Mouse (Mus musculus): ENCODE measurements around the gene Dlgap1. TPM values are rescaled to one million over a fixed set of nuclear protein-coding genes. Genes with fewer than 3 reads are reported as not detected.

Dlgap1 gene
- polyA plus RNA-seq, 1 experiment from 2014 or later, result 0.08 TPM

- no peaks in the 10 kb centered on the region for H3K27me3 ChIP-seq (replicated peaks)
- no peak overlapping the region for H3K9ac ChIP-seq
- H3K4me2 ChIP-seq, result no peak overlapping the region
- H3K4me1 ChIP-seq, result no peaks in the 10 kb centered on the region
- WGBS (ENCODE audit: insufficient replicate concordance), result 49% methylated on average over 4 of the region's 4 CpGs
- no peaks in the 10 kb centered on the region for H3K36me3 ChIP-seq
- H3K4me3 ChIP-seq, result no peak overlapping the region
- no peak overlapping the region for H3K27ac ChIP-seq
- H3K9me3 ChIP-seq (replicated peaks), result no peaks in the 10 kb centered on the region
- no peak for ATAC-seq
These were observed 826.3 kb downstream of the Dlgap1 start for GRCm38 (mm10) chr17:70795196-70795595.

GRCm38 (mm10) chr17:70796940-70797772, 828.3 kb downstream of the Dlgap1 start:
- H3K4me2 ChIP-seq, result no peak overlapping the region
- no peaks in the 10 kb centered on the region for H3K4me1 ChIP-seq
- H3K9ac ChIP-seq, result no peak overlapping the region
- 0 out of 2 replicates have a peak, but pooled peaks cover 4% of the 10 kb centered on the region for H3K27me3 ChIP-seq (replicated peaks)
- ATAC-seq, result no peak
- H3K4me3 ChIP-seq, result no peak overlapping the region
- whole genome bisulfite sequencing (ENCODE audit: insufficient replicate concordance), result 57% methylated on average over 8 of the region's 8 CpGs
- H3K9me3 ChIP-seq (replicated peaks), result no peaks in the 10 kb centered on the region
- no peak overlapping the region for H3K27ac ChIP-seq
- H3K36me3 ChIP-seq, result no peaks in the 10 kb centered on the region

- 71% methylated on average over 1 of the region's 1 CpGs for WGBS (ENCODE audit: insufficient replicate concordance)
- 0 out of 2 replicates have a peak, but pooled peaks cover 4% of the 10 kb centered on the region for H3K27me3 ChIP-seq (replicated peaks)
- no peak overlapping the region for H3K27ac ChIP-seq
- H3K4me3 ChIP-seq, result no peak overlapping the region
- no peak for ATAC-seq
- H3K4me2 ChIP-seq, result no peak overlapping the region
- H3K36me3 ChIP-seq, result no peaks in the 10 kb centered on the region
- H3K9me3 ChIP-seq (replicated peaks), result no peaks in the 10 kb centered on the region
- no peak overlapping the region for H3K9ac ChIP-seq
- no peaks in the 10 kb centered on the region for H3K4me1 ChIP-seq
These were observed 828.8 kb downstream of the Dlgap1 start for GRCm38 (mm10) chr17:70797773-70798045.

DNA sequence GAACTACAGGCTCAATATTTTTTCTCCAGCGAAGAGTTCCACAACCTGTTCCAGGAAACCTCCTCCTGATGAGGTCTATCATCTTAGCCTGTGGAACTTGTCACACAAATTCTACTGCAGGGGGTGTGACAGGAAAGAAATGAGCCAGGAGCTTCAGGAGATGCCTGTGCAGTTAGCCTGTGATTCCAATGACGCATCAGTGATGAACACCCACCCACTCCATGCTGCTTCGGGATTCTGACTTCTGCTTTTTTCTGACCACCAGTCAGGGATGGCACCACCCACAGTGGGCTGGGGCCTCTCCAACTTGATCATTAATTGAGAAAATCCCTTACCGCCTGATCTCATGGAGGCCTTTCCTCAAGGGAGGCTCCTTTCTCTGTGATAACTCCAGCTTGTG, 830.4 kb downstream of the Dlgap1 start:
- no peak for ATAC-seq
- Histone ChIP-seq H3K36me3 (no peaks in the 10 kb centered on the region), H3K27ac (no peak overlapping the region), H3K9ac (no peak overlapping the region), H3K9me3 (replicated peaks) (no peaks in the 10 kb centered on the region), H3K4me1 (no peaks in the 10 kb centered on the region), H3K27me3 (replicated peaks) (0 out of 2 replicates have a peak, but pooled peaks cover 4% of the 10 kb centered on the region), H3K4me3 (no peak overlapping the region), H3K4me2 (no peak overlapping the region)
- 36% methylated on average over 4 of the region's 4 CpGs for WGBS (ENCODE audit: insufficient replicate concordance)

DNA sequence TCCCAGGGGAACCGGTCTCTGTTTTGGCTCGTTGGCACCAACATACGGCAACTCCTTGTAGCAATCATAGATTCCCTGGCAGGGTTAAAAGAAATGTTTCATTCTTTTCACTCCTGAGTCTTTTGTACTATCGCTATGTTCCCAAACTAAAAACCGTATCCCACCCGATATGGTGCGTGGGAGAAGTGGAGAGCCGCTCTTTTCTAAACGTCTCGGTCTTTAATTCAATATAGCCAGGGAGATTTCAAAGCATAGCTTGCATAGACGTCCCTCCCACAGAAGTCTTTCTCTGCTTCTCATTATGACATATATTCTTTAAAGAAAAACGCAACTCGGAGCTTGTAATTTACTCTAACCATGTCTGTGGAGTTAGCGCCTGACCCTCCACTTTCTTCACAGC, 833.1 kb downstream of the Dlgap1 start:
- Histone ChIP-seq H3K4me1 (no peaks in the 10 kb centered on the region), H3K27ac (no peak overlapping the region), H3K4me2 (no peak overlapping the region), H3K9me3 (replicated peaks) (no peaks in the 10 kb centered on the region), H3K27me3 (replicated peaks) (0 out of 2 replicates have a peak, but pooled peaks cover 4% of the 10 kb centered on the region), H3K9ac (no peak overlapping the region), H3K36me3 (no peaks in the 10 kb centered on the region), H3K4me3 (no peak overlapping the region)
- no peak for ATAC-seq
- 78% methylated on average over 14 of the region's 14 CpGs for WGBS (ENCODE audit: insufficient replicate concordance)

GRCm38 (mm10) chr17:70805866-70806265, 837.0 kb downstream of the Dlgap1 start:
- Histone ChIP-seq H3K27me3 (replicated peaks) (0 out of 2 replicates have a peak, but pooled peaks cover 4% of the 10 kb centered on the region), H3K36me3 (no peaks in the 10 kb centered on the region), H3K4me3 (no peak overlapping the region), H3K9me3 (replicated peaks) (no peaks in the 10 kb centered on the region), H3K9ac (no peak overlapping the region), H3K27ac (no peak overlapping the region), H3K4me1 (no peaks in the 10 kb centered on the region), H3K4me2 (no peak overlapping the region)
- 82% methylated on average over 9 of the region's 9 CpGs for WGBS (ENCODE audit: insufficient replicate concordance)
- no peak for ATAC-seq

- WGBS (ENCODE audit: insufficient replicate concordance), result 78% methylated on average over 2 of the region's 2 CpGs
These were observed 837.7 kb downstream of the Dlgap1 start for GRCm38 (mm10) chr17:70806600-70806999.

GRCm38 (mm10) chr17:70807885-70808284, 839.0 kb downstream of the Dlgap1 start:
- H3K27me3 ChIP-seq (replicated peaks), result no peaks in the 10 kb centered on the region
- H3K27ac ChIP-seq, result no peak overlapping the region
- no peaks in the 10 kb centered on the region for H3K36me3 ChIP-seq
- ATAC-seq, result no peak
- no peaks in the 10 kb centered on the region for H3K9me3 ChIP-seq (replicated peaks)
- H3K4me2 ChIP-seq, result no peak overlapping the region
- no peak overlapping the region for H3K4me3 ChIP-seq
- no peaks in the 10 kb centered on the region for H3K4me1 ChIP-seq
- H3K9ac ChIP-seq, result no peak overlapping the region
- 68% methylated on average over 1 of the region's 1 CpGs for WGBS (ENCODE audit: insufficient replicate concordance)

More at GRCm38 (mm10) chr17:70806600-70806999, 837.7 kb downstream of the Dlgap1 start:
- Histone ChIP-seq H3K4me2 (no peak overlapping the region), H3K9ac (no peak overlapping the region), H3K27me3 (replicated peaks) (no peaks in the 10 kb centered on the region), H3K27ac (no peak overlapping the region), H3K36me3 (no peaks in the 10 kb centered on the region), H3K9me3 (replicated peaks) (no peaks in the 10 kb centered on the region), H3K4me3 (no peak overlapping the region), H3K4me1 (no peaks in the 10 kb centered on the region)
- ATAC-seq, result no peak

- Histone ChIP-seq H3K4me1 (no peaks in the 10 kb centered on the region), H3K36me3 (no peaks in the 10 kb centered on the region), H3K4me3 (no peak overlapping the region), H3K4me2 (no peak overlapping the region), H3K9ac (no peak overlapping the region), H3K27ac (no peak overlapping the region), H3K27me3 (replicated peaks) (no peaks in the 10 kb centered on the region), H3K9me3 (replicated peaks) (no peaks in the 10 kb centered on the region)
- ATAC-seq, result no peak
- WGBS (ENCODE audit: insufficient replicate concordance), result 48% methylated on average over 14 of the region's 14 CpGs
These were observed 840.0 kb downstream of the Dlgap1 start for GRCm38 (mm10) chr17:70808837-70809236.

- H3K9ac ChIP-seq, result no peak overlapping the region
These were observed 840.9 kb downstream of the Dlgap1 start for GRCm38 (mm10) chr17:70809776-70810175.

GRCm38 (mm10) chr17:70810795-70811194, 841.9 kb downstream of the Dlgap1 start:
- no peak overlapping the region for H3K27ac ChIP-seq
- no peaks in the 10 kb centered on the region for H3K4me1 ChIP-seq
- no peak for ATAC-seq
- 65% methylated on average over 5 of the region's 5 CpGs for WGBS (ENCODE audit: insufficient replicate concordance)
- H3K4me2 ChIP-seq, result no peak overlapping the region
- H3K36me3 ChIP-seq, result no peaks in the 10 kb centered on the region
- no peak overlapping the region for H3K9ac ChIP-seq
- peaks cover 2% of the 10 kb centered on the region; the same call in 1 of the 2 replicates for H3K27me3 ChIP-seq (replicated peaks)
- no peaks in the 10 kb centered on the region for H3K9me3 ChIP-seq (replicated peaks)
- H3K4me3 ChIP-seq, result no peak overlapping the region

More at GRCm38 (mm10) chr17:70809776-70810175, 840.9 kb downstream of the Dlgap1 start:
- no peak overlapping the region for H3K4me2 ChIP-seq
- H3K9me3 ChIP-seq (replicated peaks), result no peaks in the 10 kb centered on the region
- no peak for ATAC-seq
- H3K4me1 ChIP-seq, result no peaks in the 10 kb centered on the region
- WGBS (ENCODE audit: insufficient replicate concordance), result 55% methylated on average over 3 of the region's 3 CpGs
- H3K36me3 ChIP-seq, result no peaks in the 10 kb centered on the region
- no peak overlapping the region for H3K4me3 ChIP-seq
- no peaks in the 10 kb centered on the region for H3K27me3 ChIP-seq (replicated peaks)
- H3K27ac ChIP-seq, result no peak overlapping the region

GRCm38 (mm10) chr17:70815001-70815400, 846.1 kb downstream of the Dlgap1 start:
- Histone ChIP-seq H3K9ac (no peak overlapping the region), H3K4me3 (no peak overlapping the region), H3K27ac (no peak overlapping the region), H3K36me3 (no peaks in the 10 kb centered on the region), H3K27me3 (replicated peaks) (peaks cover 39% of the 10 kb centered on the region), H3K4me2 (no peak overlapping the region), H3K9me3 (replicated peaks) (no peaks in the 10 kb centered on the region), H3K4me1 (no peaks in the 10 kb centered on the region)
- 67% methylated on average over 8 of the region's 8 CpGs for WGBS (ENCODE audit: insufficient replicate concordance)
- no peak for ATAC-seq
